Mouse (Mus musculus) embryonic facial prominence, embryonic 11.5 days (tissue): ENCODE measurements around the gene Myo19. TPM values are rescaled to one million over a fixed set of nuclear protein-coding genes. Genes with fewer than 3 reads are reported as not detected.

ENCODE experiments used
- ATAC-seq: fragments of 200-750 bp; cut with Nextera tagmentation; replicated peaks from 2 replicates; pipeline ENCODE4 v1.8.0; 2017; ENCODE audit warnings: low read depth; ENCODE audit not compliant: insufficient number of reproducible peaks, low FRiP score, low TSS enrichment
- DNase-seq: peaks from one replicate; pipeline ENCODE4 v3.0.0-alpha.2; 2015; ENCODE audit warnings: low spot score
- H3K27ac ChIP-seq: fragments of 300-500 bp; sonication (generic); replicated peaks from 2 replicates; pipeline ENCODE4 v1.5.1; 2014; ENCODE audit warnings: mild to moderate bottlenecking, low read depth, low read length, control low read depth
- H3K27me3 ChIP-seq: fragments of 300-500 bp; sonication (generic); 2 replicates; pipeline ENCODE4 v1.6.1; 2014; ENCODE audit warnings: mild to moderate bottlenecking, low read length, moderate library complexity, mixed read lengths; ENCODE audit not compliant: control insufficient read depth, insufficient read depth
- H3K36me3 ChIP-seq: fragments of 300-500 bp; sonication (generic); replicated peaks from 2 replicates; pipeline ENCODE4 v1.6.1; 2014; ENCODE audit warnings: low read depth, mild to moderate bottlenecking, low read length, moderate library complexity, mixed read lengths; ENCODE audit not compliant: control insufficient read depth, insufficient read depth
- H3K4me1 ChIP-seq: fragments of 300-500 bp; sonication (generic); 2 replicates; pipeline ENCODE4 v1.6.1; 2014; ENCODE audit warnings: low read length, mixed read lengths; ENCODE audit not compliant: control insufficient read depth, insufficient read depth
- H3K4me2 ChIP-seq: fragments of 300-500 bp; sonication (generic); 2 replicates; pipeline ENCODE4 v1.6.1; 2014; ENCODE audit warnings: low read depth, mild to moderate bottlenecking, control low read depth, low read length, moderate library complexity
- H3K4me3 ChIP-seq: fragments of 300-500 bp; sonication (generic); 2 replicates; pipeline ENCODE4 v1.5.1; 2014; ENCODE audit warnings: low read depth, low read length, control low read depth
- H3K9ac ChIP-seq: fragments of 300-500 bp; sonication (generic); replicated peaks from 2 replicates; pipeline ENCODE4 v1.6.1; 2014; ENCODE audit warnings: mild to moderate bottlenecking, control low read depth, low read length
- H3K9me3 ChIP-seq: fragments of 300-500 bp; sonication (generic); replicated peaks from 2 replicates; pipeline ENCODE4 v1.6.1; 2016; ENCODE audit warnings: mild to moderate bottlenecking, low read length, inconsistent platforms, mixed read lengths; ENCODE audit not compliant: control insufficient read depth
- WGBS: fragments of 180-500 bp; shearing (Covaris S2); extraction: QIAGEN DNeasy Blood & Tissue Kit; methylation state at CpG from one replicate; pipeline ENCODE4 v1.1.7; 2014; 5-methylcytosine and 5-hydroxymethylcytosine counted together
- polyA plus RNA-seq: library from polyadenylated mRNA; unstranded; fragments of >200 nt; fragmentation: Nextera tagmentation; extraction: Ambion mirVana; gene quantifications from 2 replicates; pipeline ENCODE4 v1.2.1, GENCODE M21; 2014

Myo19 gene
- polyA plus RNA-seq, 1 experiment from 2014 or later = 8.1 TPM

- 91% methylated on average over 2 of the region's 2 CpGs for WGBS
- H3K27ac ChIP-seq = no peak overlapping the region
- no peak for ATAC-seq
- DNase-seq = no peak
- no peak overlapping the region for H3K9ac ChIP-seq
- no peak overlapping the region for H3K4me3 ChIP-seq
- no peaks in the 10 kb centered on the region for H3K4me1 ChIP-seq
- no peaks in the 10 kb centered on the region for H3K9me3 ChIP-seq
- no peak overlapping the region for H3K4me2 ChIP-seq
- peaks cover 3% of the 10 kb centered on the region for H3K36me3 ChIP-seq
- no peaks in the 10 kb centered on the region for H3K27me3 ChIP-seq
These were observed 9.5 kb downstream of the Myo19 start for GRCm38 (mm10) chr11:84889492-84889891.

DNA sequence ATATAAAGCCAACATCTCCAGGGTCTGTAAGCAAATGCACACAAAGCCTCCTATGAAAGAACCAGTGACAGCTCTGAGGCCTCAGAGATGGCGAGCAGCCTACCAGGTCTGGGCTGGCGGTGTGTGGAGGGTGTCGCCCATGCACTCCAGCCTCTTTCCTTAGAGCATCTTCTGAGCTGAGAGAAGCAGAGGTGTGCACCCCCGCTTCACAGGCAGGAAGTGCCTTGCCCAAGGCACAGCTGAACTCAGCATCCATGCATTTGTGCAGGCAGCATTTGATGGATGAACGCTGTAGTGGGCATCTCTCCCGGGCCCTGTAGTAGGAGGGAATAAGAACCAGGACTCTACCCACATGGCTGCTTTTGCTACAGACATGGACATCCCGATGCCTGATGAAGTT lies 11.8 kb downstream of the Myo19 start:
- Histone ChIP-seq H3K36me3 (no peaks in the 10 kb centered on the region; the same call in none of the 2 replicates), H3K4me3 (no peak overlapping the region)

DNA sequence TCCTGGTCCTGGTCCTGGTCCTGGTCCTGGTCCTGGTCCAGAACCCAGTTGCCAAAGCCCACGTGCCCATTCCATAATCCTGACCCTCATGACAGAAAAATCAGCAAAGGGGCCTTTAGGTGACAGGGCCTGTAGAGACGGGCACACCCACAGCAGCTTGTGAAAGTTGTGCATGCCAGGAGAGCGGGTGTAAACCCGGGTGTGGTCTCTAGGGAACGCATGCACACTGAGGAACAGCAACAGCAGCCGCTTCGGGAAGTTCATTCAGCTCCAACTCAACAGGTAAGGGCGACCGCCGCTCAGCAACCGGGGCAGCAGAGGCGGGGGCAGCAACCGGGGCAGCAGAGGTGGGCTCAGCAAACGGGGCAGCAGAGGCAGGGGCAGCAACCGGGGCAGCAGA lies 13.2 kb downstream of the Myo19 start:
- Histone ChIP-seq H3K27ac (no peak overlapping the region), H3K4me1 (no peaks in the 10 kb centered on the region), H3K36me3 (no peaks in the 10 kb centered on the region; the same call in none of the 2 replicates), H3K9me3 (no peaks in the 10 kb centered on the region), H3K4me2 (no peak overlapping the region), H3K9ac (no peak overlapping the region), H3K4me3 (no peak overlapping the region), H3K27me3 (no peaks in the 10 kb centered on the region)
- WGBS = 93% methylated on average over 15 of the region's 15 CpGs
- DNase-seq (no peak), ATAC-seq (no peak)

More for the DNA sequence above, 11.8 kb downstream of the Myo19 start:
- ATAC-seq (no peak), DNase-seq (no peak)
- Histone ChIP-seq H3K9ac (no peak overlapping the region), H3K9me3 (no peaks in the 10 kb centered on the region), H3K27ac (no peak overlapping the region), H3K4me1 (no peaks in the 10 kb centered on the region), H3K4me2 (no peak overlapping the region), H3K27me3 (no peaks in the 10 kb centered on the region)
- WGBS = 88% methylated on average over 7 of the region's 7 CpGs

- H3K36me3 ChIP-seq = peaks cover 5% of the 10 kb centered on the region
- H3K9me3 ChIP-seq = no peaks in the 10 kb centered on the region
- WGBS = 87% methylated on average over 9 of the region's 9 CpGs
- DNase-seq (no peak), ATAC-seq (no peak)
- H3K9ac ChIP-seq = no peak overlapping the region
- no peak overlapping the region for H3K4me3 ChIP-seq
- H3K27me3 ChIP-seq = no peaks in the 10 kb centered on the region
- H3K27ac ChIP-seq = no peak overlapping the region
- H3K4me1 ChIP-seq = no peaks in the 10 kb centered on the region
- H3K4me2 ChIP-seq = no peak overlapping the region
These were observed 24.7 kb downstream of the Myo19 start for GRCm38 (mm10) chr11:84904597-84905144.

DNA sequence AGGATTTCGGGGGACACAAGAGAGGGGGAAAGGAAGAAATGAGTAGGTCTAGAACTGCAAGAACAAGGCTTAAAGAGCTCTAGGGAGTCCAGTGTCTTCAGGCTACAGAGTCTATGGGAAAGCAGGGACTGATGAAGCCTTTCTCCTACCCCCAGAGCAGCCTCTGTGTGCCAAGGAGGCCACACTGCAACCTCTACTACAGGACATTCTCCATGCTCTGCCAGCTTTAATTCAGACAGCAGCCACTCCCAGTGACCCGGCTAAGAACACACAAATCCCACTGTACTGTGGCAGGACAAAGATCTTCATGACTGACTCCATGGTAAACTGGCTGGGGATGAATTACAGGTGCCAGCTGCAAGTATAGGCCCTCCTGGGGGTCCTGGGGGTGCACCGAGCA lies 27.1 kb downstream of the Myo19 start:
- no peak for ATAC-seq
- WGBS = 79% methylated on average over 3 of the region's 3 CpGs
- no peaks in the 10 kb centered on the region for H3K27me3 ChIP-seq
- H3K9ac ChIP-seq = no peak overlapping the region
- no peaks in the 10 kb centered on the region for H3K9me3 ChIP-seq
- H3K4me3 ChIP-seq = no peak overlapping the region
- H3K4me1 ChIP-seq = no peaks in the 10 kb centered on the region
- H3K27ac ChIP-seq = no peak overlapping the region
- no peaks in the 10 kb centered on the region for H3K36me3 ChIP-seq
- no peak for DNase-seq
- no peak overlapping the region for H3K4me2 ChIP-seq

DNA sequence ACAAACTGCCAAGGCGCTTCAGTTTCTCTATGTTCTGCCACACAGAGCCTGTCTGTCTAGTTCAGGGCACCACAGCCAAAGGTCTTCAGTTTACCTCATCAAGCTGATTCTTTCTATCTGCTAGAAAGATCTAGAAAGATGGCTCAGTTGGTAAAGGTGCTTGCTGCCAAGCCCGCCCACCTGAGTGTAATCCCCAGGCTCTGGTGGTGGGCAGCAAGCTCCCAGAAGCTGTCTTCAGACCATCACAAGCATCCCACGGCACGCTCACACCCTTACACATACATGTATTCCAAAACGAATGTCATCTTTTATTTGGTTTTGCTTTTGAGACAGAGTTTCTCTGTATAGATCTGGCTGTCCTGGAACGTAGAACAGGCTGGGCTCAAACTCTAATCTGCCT lies 28.5 kb downstream of the Myo19 start:
- ATAC-seq = no peak
- no peak overlapping the region for H3K9ac ChIP-seq
- H3K4me2 ChIP-seq = no peak overlapping the region
- DNase-seq = no peak
- H3K27me3 ChIP-seq = no peaks in the 10 kb centered on the region
- no peaks in the 10 kb centered on the region for H3K9me3 ChIP-seq
- 90% methylated on average over 6 of the region's 6 CpGs for WGBS
- no peaks in the 10 kb centered on the region; the same call in 1 of the 2 replicates for H3K36me3 ChIP-seq
- H3K4me3 ChIP-seq = no peak overlapping the region
- H3K4me1 ChIP-seq = no peaks in the 10 kb centered on the region
- H3K27ac ChIP-seq = no peak overlapping the region

DNA sequence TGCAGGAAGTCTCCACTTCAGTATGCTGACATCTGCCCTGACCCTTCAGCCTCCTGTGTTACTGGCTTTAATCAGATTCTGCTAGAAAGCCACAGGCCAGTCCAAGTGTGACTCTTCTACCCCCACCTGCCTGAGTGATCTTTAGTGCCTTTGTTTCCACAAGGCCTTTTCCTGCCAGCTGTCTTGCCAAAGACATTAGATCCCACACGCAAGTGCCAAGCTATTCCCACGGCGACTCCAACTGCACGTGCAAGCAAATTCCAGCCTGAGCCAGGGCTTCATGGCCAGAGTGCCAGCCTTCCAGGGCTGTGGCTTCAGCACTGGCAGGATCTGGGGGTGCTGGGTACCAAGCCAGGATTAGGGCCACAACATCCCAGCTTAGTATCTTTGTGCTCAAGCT lies 30.5 kb downstream of the Myo19 start:
- Histone ChIP-seq H3K27ac (no peak overlapping the region), H3K4me1 (no peaks in the 10 kb centered on the region), H3K4me3 (no peak overlapping the region), H3K9me3 (no peaks in the 10 kb centered on the region), H3K4me2 (no peak overlapping the region), H3K9ac (no peak overlapping the region), H3K27me3 (no peaks in the 10 kb centered on the region), H3K36me3 (no peaks in the 10 kb centered on the region; the same call in none of the 2 replicates)
- 75% methylated on average over 4 of the region's 4 CpGs for WGBS
- ATAC-seq (no peak), DNase-seq (no peak)

DNA sequence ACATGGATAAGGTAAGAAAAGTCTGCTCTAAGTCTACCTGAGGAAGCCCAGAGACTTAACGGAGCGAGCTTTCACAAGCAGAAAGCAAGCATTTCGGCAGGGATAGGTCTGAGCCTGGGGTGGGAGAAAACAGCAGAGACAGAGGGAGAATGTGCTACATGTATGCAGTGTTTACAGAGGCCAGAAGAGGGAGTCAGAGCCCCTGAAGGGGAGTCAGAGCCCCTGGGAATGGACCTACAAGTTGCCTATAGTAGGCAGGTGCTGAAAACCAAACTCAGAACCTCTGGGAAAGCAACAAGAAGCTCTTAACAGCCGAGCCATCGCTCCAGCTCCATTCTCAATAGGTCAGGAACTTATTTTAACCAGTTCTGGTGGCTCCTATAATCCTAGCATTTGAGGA lies 34.7 kb downstream of the Myo19 start:
- no peaks in the 10 kb centered on the region for H3K4me1 ChIP-seq
- H3K27ac ChIP-seq = no peak overlapping the region
- no peaks in the 10 kb centered on the region; the same call in none of the 2 replicates for H3K36me3 ChIP-seq
- H3K27me3 ChIP-seq = no peaks in the 10 kb centered on the region
- 77% methylated on average over 5 of the region's 5 CpGs for WGBS
- no peak overlapping the region for H3K4me3 ChIP-seq
- DNase-seq = no peak
- no peaks in the 10 kb centered on the region for H3K9me3 ChIP-seq
- no peak for ATAC-seq
- H3K4me2 ChIP-seq = no peak overlapping the region
- no peak overlapping the region for H3K9ac ChIP-seq
